Mouse (Mus musculus) left cerebral cortex, postnatal 4 days (tissue): ENCODE measurements around the gene Ttc7. TPM values are rescaled to one million over a fixed set of nuclear protein-coding genes. Genes with fewer than 3 reads are reported as not detected.

Source experiments
- DNase-seq: peaks from one replicate; pipeline ENCODE4 v3.0.0-alpha.2; 2022
- intact Hi-C: fragments of 180-260 bp; cut with DNase I; formaldehyde crosslinking; loops from one replicate; pipeline ENCODE4 v1.15.1; 2025
- total RNA-seq, 2 experiments: library from RNA; stranded (reverse); gene quantifications; 2 replicates each; pipeline ENCODE4 v1.2.3; 2021

Ttc7 gene
- total RNA-seq, 2 experiments from 2014 or later = 7.7 to 8.7 TPM

DNA sequence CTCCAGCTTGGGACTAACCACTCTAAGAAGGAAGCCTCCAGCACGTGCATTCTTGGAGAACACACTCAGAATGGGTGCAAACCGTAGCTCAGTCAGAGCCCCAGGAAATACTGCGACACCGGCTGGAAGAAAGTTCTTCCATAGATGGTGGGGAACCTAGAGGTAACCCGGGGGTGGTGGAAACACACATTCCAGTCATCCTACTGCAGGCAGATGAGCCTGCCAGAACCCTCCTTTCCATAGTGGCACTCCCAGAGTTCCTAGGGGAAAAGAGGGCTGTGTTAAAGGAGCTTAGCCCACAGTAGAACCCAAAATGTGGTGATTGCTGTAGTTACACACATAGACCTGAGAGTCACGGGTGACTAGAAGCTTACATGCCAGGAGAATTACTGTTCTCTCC is 50.2 kb downstream of the Ttc7 start:
- DNase-seq = no peak
- intact Hi-C loops = no loop called here

DNA sequence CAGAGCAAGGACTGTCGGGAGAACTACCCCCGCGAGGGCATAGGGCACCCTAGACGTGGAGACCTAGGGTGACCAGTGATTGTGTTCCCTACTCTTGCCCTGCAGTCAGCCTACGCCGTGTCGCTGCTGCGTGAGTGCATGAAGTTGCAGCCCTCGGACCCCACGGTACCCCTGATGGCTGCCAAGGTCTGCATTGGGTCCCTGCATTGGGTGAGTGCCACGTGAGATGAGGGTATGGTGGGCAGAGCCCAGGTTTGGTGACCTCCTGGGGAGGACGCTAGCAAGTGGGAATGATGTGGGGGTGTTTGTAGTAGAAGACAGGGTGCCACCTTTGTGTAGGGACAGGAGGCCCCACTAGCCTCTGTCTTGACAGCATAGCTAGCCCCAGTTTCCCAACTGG is 51.5 kb downstream of the Ttc7 start:
- intact Hi-C loops = no loop called here
- DNase-seq = no peak

DNA sequence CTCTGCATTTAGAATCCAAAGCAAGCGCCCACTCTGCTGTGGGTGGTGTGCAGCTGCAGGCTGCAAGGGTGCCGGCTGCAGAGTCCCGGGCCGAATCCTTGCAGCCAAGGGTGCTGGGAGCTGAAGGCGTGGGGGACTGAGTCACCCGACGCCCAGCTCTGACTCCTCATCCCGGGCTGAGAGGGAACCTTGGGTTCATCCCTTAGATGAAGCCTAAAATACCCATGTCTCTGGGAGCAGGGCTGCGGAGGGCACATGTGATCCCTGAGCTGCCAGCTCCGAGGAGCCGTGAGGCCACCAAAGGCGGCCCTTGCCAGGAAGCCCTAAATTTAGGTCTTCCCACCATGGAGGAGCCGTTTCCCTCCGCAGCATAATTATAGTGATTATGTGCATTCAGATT is 52.5 kb downstream of the Ttc7 start:
- DNase-seq = no peak
- intact Hi-C loops = no loop called here

DNA sequence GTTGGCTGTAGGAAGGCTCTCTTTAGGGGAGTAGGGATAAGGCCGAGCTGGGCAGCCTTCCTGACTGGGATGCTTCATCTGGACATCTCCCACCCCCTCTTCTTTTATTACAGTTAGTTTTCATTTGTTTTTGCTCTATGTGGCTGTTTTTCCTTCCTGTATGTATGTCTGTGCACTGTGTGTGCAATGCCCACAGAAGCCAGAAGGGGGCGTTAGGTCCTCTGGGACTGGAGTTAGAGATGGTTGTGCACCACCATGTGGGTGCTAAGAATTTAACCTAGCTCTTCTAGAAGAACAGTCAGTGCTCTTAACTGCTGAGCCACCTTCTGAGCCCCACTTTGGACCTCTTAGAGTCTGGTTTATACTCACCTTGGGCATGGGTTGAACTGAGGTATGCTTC is 53.0 kb downstream of the Ttc7 start:
- intact Hi-C loops = no loop called here
- no peak for DNase-seq

DNA sequence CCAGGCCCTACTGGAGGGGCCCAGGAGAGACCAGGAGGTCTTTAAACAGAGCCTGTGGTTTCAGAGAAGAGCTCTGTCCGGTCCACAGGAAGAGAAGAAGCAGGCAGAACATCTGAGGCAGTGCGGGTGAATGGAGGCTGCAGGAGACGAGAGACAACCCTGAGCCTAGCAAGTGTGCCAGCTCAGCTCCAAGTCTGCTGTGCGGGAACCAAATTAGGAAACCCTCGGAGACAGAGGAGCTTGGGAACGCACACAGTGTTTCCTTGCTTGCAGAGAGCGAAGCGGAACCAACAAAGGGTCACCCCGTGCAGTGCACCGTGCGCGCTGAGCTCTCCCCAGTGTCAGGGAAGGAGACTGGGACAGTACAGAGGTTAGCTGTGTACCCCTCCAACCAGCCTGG is 54.2 kb downstream of the Ttc7 start:
- no peak for DNase-seq
- intact Hi-C loops = no loop called here

DNA sequence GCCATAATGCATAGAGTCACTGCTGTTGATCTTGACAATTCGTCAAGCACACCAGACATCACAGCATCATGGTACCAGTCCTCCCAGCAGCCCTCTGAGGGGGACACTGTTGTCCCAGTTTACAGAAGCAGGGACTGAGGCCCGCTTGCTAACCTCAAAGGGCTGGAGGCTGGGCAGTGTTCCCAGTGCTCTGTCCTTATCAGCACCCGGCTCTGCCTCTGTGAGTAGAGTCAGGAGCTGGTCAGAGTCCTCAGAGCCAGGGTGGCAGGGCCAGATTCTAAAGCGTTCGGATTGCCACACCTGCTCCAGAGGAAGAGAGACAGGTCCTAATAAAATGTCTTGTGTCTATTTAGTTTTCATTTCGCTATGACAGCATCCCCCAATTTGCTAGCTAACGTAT is 55.0 kb downstream of the Ttc7 start:
- intact Hi-C loops = no loop called here
- DNase-seq = no peak

DNA sequence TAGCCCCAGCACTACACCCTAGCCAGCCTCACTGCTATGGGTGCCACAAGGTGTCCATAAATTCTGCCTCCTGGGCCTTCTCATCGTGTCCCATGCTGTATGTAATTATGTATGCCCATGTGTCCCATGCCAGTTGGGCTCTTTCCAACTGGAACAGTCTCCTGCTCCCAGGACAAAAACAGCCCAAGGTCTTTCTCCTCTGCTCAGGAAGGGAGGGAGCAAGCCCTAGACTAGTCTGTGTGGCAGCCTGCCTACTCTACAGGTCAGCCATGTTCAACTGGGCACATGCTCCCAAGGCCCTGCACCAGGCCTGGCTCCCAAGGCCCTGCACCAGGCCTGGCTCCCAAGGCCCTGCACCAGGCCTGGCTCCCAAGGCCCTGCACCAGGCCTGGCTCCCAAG is 56.4 kb downstream of the Ttc7 start:
- intact Hi-C loops = no loop called here
- no peak for DNase-seq

DNA sequence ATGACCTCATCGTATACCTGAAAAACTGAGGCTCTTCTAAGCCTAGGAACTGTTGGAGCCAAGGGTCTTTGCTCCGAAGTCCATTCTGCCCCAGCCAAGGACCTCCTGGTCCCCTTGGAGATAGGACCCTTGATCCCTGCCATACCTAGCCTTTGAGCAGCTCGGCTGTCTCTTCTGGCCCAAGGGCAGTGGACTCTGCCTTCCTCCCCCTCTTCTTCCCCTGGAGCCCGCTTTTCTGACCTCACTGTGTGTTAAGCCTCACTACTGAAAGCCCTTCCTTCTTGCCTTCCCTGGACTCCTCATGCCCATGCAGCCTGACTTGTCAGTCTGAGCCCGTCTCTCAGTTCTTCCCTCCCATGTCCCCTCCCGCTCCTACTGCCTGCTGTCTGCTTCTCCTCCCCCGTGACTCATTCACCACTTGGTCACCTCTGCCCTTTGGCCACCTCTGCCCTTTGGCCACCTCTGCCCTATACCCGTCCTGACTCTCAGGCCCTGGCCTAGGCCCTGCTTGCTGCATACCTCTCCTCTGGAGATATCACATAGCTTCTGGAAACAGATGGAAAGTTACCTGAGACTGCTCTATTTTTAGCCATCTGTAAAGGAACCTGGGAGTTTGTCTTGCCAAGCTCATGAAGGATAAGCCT is 60.5 kb downstream of the Ttc7 start:
- no peak for DNase-seq

DNA sequence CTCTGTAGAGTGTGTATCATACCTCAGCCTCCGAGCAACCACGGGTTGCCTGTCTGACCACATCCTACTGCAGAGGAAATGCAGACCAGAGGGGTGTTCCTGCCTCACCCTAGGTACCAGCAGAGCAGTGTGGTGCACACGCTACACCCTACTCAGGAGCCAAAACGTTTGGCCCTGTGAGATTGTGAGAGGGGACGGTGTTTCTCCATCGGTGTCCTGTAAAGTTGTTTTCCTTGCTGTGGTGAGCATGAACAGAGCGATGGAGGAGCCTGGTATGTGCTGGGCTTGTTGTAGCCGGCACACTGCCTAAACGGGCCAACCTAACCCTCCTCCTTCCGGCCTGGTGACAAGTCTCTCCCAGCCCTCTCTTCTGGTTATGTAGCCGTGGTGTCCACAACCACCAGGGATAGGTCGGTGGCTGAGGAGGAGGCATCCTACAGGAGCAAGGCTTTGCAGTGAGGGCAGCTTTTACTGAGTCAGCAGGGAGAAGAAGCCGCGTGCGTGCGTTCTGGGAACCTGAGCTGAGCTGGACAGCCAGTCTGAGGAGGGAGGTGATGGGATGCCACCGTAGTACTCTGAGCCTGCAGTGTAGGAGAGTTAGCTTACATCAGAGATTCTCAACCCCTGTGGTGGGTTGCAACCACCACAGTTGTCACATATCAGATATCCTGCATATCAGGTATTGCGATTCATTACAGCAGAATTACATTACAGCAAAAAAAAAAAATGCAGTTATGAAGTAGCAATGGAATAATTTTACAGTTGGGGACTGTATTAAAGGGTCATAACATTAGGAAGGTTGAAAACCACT is 62.0 kb downstream of the Ttc7 start:
- DNase-seq = no peak
- intact Hi-C loops = no loop called here

More for the DNA sequence above, 60.5 kb downstream of the Ttc7 start:
- intact Hi-C loops = no loop called here

DNA sequence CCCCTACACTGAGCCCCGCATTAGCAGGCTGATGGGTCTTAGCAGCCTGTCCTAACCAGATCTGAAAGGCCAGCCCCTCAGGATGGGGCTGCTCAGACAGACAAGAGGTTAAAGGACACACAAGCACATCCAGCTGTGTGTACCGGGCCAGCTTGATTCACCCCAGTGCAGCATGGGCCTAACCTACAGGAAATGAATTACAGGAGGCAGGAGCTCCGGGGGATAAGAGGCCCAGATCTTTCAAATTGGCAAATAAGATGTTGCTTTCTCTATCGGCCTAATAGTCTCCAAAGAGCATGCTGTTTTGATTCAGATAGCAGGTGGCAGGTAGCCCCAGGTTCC is 62.5 kb downstream of the Ttc7 start:
- intact Hi-C loops = no loop called here
- no peak for DNase-seq

DNA sequence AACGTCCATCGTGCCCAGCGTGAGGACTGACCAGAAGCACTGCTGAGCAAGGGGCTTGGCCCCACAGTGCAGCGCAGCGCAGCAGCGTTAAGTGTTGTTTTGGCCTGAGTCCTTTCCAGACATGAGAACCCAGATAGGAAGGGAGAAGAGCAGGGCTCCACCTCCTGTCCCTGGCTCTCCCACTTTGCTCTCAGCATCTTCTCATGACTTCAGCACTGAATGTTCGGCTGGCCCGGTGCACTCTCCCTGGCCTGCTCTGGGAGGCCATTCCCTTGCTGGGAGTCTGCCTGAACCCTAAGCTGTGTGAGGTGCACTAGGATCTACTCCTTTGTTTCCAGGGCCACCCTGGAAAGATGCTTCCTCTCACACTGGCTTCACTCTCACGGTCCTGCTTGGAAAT is 65.7 kb downstream of the Ttc7 start:
- no peak for DNase-seq
- intact Hi-C loops = no loop called here

DNA sequence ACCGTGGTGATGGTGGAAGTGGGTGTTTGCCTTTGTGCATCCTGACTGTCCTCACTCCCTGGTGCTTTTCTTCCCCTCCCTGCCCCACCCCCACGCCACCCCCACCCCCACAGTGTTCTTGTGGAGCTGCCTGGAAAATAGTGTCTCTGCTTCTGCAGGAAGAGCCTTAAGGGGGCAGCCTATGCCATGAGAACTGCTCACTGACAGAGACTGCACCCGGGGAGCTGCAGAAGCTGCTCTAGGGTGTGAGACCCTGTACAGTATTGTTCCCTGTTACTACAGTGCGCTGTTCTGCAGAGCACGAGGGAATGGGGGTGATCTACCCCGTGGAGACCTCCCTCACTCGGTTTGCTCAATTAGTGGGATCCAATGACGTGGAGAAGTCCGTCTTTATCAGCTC is 66.4 kb downstream of the Ttc7 start:
- intact Hi-C loops = no loop called here

DNA sequence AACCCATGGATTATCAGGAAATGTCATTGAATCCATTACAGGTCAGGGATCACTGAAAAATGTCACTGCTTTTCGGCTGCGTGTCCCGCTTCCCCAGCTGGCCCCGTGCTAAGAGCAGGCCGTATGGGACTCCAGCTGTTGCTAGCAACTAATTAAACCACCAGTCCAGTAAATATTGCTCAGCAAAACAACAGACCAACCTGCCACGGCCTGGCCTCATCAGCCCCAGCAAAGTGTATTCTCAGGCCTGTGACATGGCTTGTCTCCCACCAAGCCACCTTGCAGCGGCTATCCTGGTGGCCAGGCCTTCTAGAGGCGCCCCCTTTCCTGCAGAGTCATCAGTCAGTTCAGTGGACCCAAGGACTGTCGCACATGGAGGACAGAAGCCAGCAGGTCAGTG is 66.9 kb downstream of the Ttc7 start:
- intact Hi-C loops = no loop called here
- DNase-seq = no peak

More for the DNA sequence above, 66.4 kb downstream of the Ttc7 start:
- no peak for DNase-seq

DNA sequence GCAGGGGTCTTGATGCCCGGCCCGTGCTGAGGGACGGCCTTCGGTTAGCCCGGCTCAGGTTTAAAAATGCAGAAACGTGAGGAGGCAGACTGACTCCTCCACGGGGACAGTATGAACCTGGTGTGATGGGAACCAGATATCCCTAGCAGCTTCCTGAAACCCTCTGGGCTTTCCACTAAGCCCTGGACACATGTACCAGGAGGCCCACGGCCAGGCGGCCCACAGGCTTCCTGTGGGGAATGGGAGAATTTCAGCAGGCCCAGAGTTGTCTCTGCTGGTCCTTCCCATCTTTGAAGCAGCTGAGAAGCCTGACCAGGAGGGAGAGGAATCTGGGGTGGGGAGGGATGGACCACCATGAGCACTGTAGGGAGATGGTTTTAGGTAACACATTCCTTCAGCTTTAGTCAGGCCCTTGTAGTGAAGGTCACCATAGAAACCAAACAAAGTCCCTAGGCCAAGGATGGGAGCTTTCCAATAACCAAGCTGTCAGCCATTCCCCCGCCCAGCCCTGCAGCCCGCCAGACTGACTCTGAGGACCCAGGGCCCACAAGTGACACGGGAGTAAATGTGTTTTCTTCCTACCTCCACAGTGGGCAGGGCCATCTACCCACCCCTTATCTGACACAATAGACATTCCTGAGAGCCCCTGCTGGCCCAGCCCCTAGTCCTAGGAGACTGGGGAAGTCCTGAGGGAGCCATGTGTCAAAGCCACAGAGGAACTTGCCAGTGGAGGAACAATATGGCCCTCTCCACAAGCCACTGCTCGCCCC is 68.0 kb downstream of the Ttc7 start:
- DNase-seq = no peak
- intact Hi-C loops = loop anchor here (5.0 kb wide), 1 partner anchor 278 kb away; no protein-coding TSS in a partner anchor

DNA sequence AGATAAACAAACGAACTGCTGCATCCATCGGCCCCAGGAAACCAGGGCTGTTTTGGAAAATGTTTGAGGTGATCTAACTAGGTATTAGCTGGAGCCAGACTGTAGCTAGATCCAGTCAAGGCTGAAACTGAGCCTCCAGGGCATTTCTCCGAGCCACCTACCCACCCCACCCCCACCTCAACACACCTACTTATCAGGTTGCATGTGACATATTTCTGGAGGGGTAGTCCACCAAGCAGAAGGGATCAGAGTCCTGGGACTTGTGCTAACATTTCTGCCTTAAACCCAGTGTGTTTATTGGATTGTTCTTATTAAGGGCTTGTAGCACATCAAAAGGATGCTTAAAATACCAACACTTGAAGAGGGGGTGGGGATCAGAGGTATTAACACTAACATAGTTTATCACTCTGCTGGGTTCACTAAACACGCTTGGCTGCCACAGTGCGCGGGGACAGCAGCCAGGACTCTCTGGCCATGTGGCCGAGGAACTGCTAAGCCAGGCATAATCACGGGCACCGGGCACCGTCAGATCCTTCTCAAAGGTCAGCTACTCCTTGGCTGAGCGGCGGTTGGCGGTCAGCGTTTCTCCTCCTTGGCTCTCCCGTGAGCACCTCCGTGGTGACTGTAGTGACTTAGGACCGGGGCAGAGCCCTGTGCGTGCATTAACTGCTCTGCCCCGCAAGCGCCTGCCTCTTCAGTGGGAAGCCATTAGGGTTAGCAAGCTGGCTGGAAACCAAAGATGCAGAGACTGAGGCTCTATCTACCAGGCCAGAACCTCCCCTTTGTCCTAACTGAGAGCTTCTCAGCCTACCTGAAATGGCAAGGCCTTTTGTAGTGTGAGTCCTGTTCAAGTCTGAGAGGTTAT is 68.8 kb downstream of the Ttc7 start:
- DNase-seq = peak; percentile 35

DNA sequence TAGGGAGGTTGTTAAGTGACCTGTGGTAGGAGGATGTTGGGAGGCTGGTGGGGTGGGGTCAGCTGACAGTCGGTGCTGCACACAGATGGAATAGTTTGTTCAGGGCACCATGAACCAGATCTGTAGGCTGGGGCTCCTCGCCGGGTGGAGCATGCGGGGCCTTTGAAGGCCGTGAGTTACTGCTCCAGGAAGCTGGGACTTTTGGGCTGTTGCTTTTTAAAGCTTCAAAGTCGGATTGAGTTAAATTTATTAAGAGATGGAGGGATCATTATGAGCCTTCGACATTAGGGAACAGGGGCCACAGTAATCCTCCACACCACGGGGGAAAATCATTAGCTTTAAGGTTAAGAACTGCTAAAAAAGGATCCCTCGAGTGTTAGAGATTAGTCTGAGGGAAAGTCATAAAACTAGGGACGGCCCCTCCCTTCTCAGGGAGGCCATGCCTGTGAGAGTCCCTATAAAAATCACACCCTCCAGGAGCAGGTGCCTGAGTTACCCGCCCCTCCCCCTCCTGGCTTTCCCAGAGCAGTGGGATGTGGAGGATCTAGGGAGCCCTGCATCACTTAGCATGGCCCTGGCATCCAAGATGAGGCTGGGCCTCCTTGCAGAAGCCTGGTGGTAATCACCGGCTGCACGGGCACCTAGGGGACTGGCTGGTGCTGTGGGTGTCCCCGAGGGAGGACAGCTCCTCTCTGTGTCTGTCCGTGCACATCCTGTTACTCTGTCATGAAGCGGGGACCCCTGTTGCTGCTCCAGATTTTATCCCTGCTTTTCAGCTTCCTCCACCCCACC is 69.6 kb downstream of the Ttc7 start:
- no peak for DNase-seq
- intact Hi-C loops = loop anchor here (5.0 kb wide), 1 partner anchor 280 kb away; no protein-coding TSS in a partner anchor

More for the DNA sequence above, 68.8 kb downstream of the Ttc7 start:
- intact Hi-C loops = loop anchor here (5.0 kb wide), 1 partner anchor 279 kb away; no protein-coding TSS in a partner anchor

DNA sequence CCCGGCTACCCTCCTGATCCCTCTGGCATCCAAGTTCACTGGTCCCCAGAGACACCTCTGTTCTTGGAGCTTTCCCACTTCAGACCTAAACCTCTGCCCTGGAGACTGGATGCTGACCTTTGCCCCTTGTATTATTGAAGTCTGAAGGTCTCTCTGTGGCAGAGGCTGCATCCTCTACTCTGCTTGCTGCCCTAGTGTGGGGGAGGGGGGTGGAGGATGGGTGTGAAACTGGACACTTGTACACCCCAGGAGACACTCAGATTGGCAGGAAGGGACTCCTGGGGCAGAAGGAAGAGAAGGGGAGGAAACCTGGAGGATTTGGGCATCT is 70.2 kb downstream of the Ttc7 start:
- no peak for DNase-seq
- intact Hi-C loops = loop anchor here (5.0 kb wide), 1 partner anchor 281 kb away; no protein-coding TSS in a partner anchor

DNA sequence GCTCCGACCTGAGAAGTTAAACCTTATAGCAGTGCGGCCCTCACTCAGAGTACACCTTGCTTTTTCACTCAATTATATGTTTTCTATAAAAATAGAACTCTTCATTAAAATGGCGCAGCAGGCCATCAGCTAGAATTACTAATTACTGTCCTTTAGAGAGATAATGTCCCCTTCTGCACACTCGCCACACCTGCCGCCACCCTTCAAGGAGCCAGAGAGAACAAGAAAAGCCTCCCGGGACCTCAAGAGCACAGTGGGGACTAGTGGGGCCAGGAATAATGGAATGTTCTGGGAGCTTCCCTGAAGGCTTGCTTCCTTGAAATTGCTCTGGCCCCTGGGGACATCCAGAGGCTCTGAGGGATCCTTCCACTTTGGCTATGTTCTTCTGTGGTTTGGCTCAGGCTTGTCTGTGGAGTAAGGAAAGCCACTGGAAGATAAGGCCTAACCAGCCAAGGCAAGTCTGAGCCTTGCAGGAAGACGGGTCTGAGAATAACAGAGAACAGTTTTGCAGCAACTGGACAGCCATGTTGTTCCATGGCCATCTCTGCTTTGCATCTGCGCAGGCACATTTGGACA is 71.1 kb downstream of the Ttc7 start:
- intact Hi-C loops = loop anchor here (5.0 kb wide), 1 partner anchor 282 kb away; no protein-coding TSS in a partner anchor
- DNase-seq = no peak

DNA sequence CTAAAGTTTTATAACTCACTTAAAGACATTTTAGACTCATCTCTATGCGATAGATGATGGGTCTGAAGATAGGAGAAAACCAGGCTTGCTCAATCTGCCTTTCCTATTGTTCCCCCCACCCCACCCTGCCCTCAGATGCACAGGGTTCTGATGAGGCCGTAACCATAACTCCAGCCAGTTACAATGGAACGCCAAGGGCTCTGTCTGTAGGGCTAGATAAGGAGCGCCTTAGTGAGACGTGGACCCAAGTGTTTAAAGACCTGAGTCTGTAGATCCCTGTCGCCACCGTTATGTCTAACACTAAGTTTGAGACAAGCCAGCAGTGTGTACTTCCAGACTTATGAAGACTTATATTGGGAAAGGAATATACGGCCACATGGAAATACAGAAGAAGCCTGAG is 72.8 kb downstream of the Ttc7 start:
- DNase-seq = no peak
- intact Hi-C loops = no loop called here

DNA sequence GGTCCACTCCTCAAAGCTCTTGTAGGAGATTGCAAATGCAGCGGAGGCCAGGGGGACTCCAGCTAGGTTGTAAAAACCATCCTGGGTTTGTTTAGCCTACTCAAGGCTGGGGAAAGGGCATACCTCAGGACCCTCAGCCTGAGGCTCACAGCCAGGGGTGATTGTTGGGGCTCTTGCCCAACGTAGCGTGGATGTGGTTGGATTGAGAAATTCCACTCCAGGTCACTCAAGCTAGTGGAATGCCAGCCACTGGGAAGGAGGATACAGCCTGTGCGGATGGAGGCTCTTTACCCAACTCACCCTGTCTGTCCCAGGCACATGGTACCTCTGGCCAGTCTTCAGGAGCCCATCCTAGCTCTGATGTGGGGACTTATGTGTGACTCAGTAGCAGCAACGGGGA is 73.6 kb downstream of the Ttc7 start:
- no peak for DNase-seq
- intact Hi-C loops = no loop called here
